Comparison of ENCODE assay signal across 15 mouse cellular contexts in the genomic region with DNA sequence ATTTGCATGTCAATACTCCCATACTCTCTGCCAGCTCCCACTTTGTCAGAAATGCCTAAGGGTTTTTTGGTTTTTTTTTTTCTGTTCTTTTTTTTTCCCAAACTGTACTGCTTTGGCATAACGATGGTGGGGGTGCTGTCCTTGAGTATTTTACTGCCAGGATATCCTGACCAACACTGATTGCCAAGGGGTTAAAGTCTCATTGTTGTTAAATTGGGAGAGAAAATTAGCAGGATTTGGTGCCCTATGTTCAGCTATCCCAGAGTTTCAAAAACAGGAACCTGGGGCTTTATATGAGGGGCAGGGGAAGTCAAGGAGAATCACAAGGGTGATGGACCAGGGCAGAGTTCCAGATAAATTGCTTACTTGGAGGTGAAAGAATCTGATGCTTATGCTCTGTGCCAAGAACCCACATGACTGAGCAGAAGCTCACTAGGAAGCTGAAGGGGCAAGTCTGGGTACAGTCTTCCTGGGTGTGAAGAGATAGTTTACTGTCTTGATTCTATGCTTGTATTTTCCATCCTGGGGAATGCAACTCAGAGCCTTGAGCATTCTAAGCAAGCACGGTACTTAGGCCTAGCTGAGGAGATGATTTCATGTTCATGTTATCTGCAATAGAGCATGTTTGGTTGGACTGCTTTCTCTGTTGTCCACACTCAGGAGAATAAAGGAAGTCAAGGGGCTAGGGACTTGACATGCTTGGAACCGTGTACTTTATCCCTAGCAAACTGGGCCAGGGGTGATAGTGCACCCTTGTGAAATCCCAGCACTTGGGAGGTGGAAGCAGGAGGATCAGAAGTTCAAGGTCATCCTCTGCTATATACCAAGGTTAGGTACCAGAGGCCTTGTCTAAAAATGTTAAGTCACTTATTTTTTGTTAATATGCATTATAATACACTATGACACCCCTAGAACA.
DNase-seq lines count a peak whose midpoint lies in the region; ATAC-seq and TF ChIP-seq lines count a peak whose summit lies in the region.
"Had no signal": no experiment of that assay in that cellular context is flagged by ENCODE, and none has a peak within 500 bp of the region (broad histone marks: within the 10 kb centered on the region; RNA-seq: fewer than 3 reads in every experiment).

No protein-coding gene starts in this region.

- no peak overlapping the region for H3K4me3 ChIP-seq in hindbrain, postnatal 0 days (ENCODE audit: low read length)
- H3K4me3 ChIP-seq in hindbrain, embryonic 10.5 days = no peak overlapping the region
- H3K4me3 ChIP-seq in lung, embryonic 16.5 days (ENCODE audit: low read length) = no peak overlapping the region
- H3K4me3 ChIP-seq in brown adipose tissue, adult 24 weeks (ENCODE audit: insufficient read depth, low read depth, low read length) = no peak overlapping the region
- H3K4me3 ChIP-seq in macrophage (ENCODE audit: inconsistent target) = no peak overlapping the region
- H3K4me3 ChIP-seq: hindbrain, embryonic 15.5 days; megakaryocyte, embryonic 14.5 days; neural tube, embryonic 15.5 days had no signal

- no peaks in the 10 kb centered on the region for H3K9me3 ChIP-seq in hindbrain, postnatal 0 days (ENCODE audit: low read length)
- no peaks in the 10 kb centered on the region for H3K9me3 ChIP-seq in hindbrain, embryonic 10.5 days
- H3K9me3 ChIP-seq in lung, embryonic 16.5 days (ENCODE audit: control insufficient read depth, low read length) = no peaks in the 10 kb centered on the region
- H3K9me3 ChIP-seq: hindbrain, embryonic 15.5 days; megakaryocyte, embryonic 14.5 days; neural tube, embryonic 15.5 days had no signal

- no peaks in the 10 kb centered on the region for H3K27me3 ChIP-seq in hindbrain, postnatal 0 days (ENCODE audit: insufficient read depth, low read length)
- H3K27me3 ChIP-seq in hindbrain, embryonic 10.5 days (ENCODE audit: insufficient read depth, poor library complexity, severe bottlenecking) = no peaks in the 10 kb centered on the region
- no peaks in the 10 kb centered on the region for H3K27me3 ChIP-seq in lung, embryonic 16.5 days (ENCODE audit: control insufficient read depth, insufficient read depth, low read depth, low read length)
- H3K27me3 ChIP-seq: hindbrain, embryonic 15.5 days; megakaryocyte, embryonic 14.5 days; neural tube, embryonic 15.5 days; Patski had no signal

- no peak overlapping the region for H3K9ac ChIP-seq in hindbrain, postnatal 0 days (replicated peaks; ENCODE audit: low read length)
- H3K9ac ChIP-seq in lung, embryonic 16.5 days (ENCODE audit: low read length) = no peak overlapping the region
- H3K9ac ChIP-seq: hindbrain, embryonic 15.5 days; neural tube, embryonic 15.5 days had no signal

- H3K4me2 ChIP-seq in hindbrain, postnatal 0 days (ENCODE audit: low read depth, low read length) = no peak overlapping the region
- no peak overlapping the region for H3K4me2 ChIP-seq in lung, embryonic 16.5 days (ENCODE audit: low read depth, low read length)
- H3K4me2 ChIP-seq: hindbrain, embryonic 15.5 days; liver, embryonic 11.5 days; neural tube, embryonic 15.5 days had no signal

- WGBS in hindbrain, postnatal 0 days = 65% methylated on average over 3 of the region's 3 CpGs
- WGBS in hindbrain, embryonic 10.5 days = 85% methylated on average over 3 of the region's 3 CpGs
- WGBS in lung, embryonic 16.5 days = 53% methylated on average over 3 of the region's 3 CpGs
- WGBS in macrophage (ENCODE audit: missing documents) = 62% methylated on average over 3 of the region's 3 CpGs

- H3K36me3 ChIP-seq in hindbrain, postnatal 0 days (ENCODE audit: insufficient read depth, low read length) = no peaks in the 10 kb centered on the region
- no peaks in the 10 kb centered on the region for H3K36me3 ChIP-seq in hindbrain, embryonic 10.5 days
- no peaks in the 10 kb centered on the region for H3K36me3 ChIP-seq in lung, embryonic 16.5 days (ENCODE audit: control insufficient read depth, insufficient read depth, low read length)
- H3K36me3 ChIP-seq in macrophage (ENCODE audit: inconsistent target) = 0 out of 2 replicates have a peak, but pooled peaks cover 12% of the 10 kb centered on the region
- H3K36me3 ChIP-seq: hindbrain, embryonic 15.5 days; neural tube, embryonic 15.5 days had no signal

- peak; percentile 30 for DNase-seq in hindbrain, postnatal 0 days (ENCODE audit: low spot score)
- no peak for DNase-seq in hindbrain, embryonic 10.5 days (ENCODE audit: low spot score)
- no peak for DNase-seq in lung, postnatal 4 days
- DNase-seq in urinary bladder, postnatal 14 days (ENCODE audit: low spot score) = no peak
- no peak for DNase-seq in right cerebral cortex, postnatal 10 days (ENCODE audit: low spot score in 2 of 2)
- DNase-seq: cerebellum, postnatal 14 days; thymus, adult 18-20 months had no signal

- no peak for ATAC-seq in hindbrain, postnatal 0 days
- 0 out of 2 replicates have a peak, but pooled peaks have one; percentile 23 for ATAC-seq in lung, embryonic 16.5 days (ENCODE audit: low read depth)
- ATAC-seq: Patski had no signal

- H3K79me2 ChIP-seq in macrophage (ENCODE audit: inconsistent target) = no peaks in the 10 kb centered on the region

- no peak overlapping the region for H3K27ac ChIP-seq in hindbrain, postnatal 0 days
- H3K27ac ChIP-seq in hindbrain, embryonic 10.5 days = no peak overlapping the region
- no peak overlapping the region for H3K27ac ChIP-seq in lung, embryonic 16.5 days (ENCODE audit: low read length)
- peak overlapping the region; percentile 68 for H3K27ac ChIP-seq in brown adipose tissue, adult 24 weeks (replicated peaks; ENCODE audit: low read depth, low read length)
- peak overlapping the region; percentile 87 for H3K27ac ChIP-seq in macrophage
- H3K27ac ChIP-seq: hindbrain, embryonic 15.5 days; neural tube, embryonic 15.5 days had no signal

- H3K4me1 ChIP-seq in hindbrain, postnatal 0 days (ENCODE audit: insufficient read depth, low read length) = no peaks in the 10 kb centered on the region
- H3K4me1 ChIP-seq in hindbrain, embryonic 10.5 days (replicated peaks) = no peaks in the 10 kb centered on the region
- H3K4me1 ChIP-seq in lung, embryonic 16.5 days (replicated peaks; ENCODE audit: control insufficient read depth, insufficient read depth, low read length) = peaks cover 7% of the 10 kb centered on the region
- H3K4me1 ChIP-seq in brown adipose tissue, adult 24 weeks (ENCODE audit: control insufficient read depth, insufficient read depth, insufficient read length, low read length) = peaks cover 13% of the 10 kb centered on the region
- H3K4me1 ChIP-seq: hindbrain, embryonic 15.5 days; neural tube, embryonic 15.5 days had no signal

- no peak for TF ChIP-seq CTCF in hindbrain, postnatal 0 days (IDR thresholded peaks at IDR 0.05; ENCODE audit: low read depth)

Comparison
In these comparisons a context has a peak if more than half of its experiments do, and no peak if none do; other contexts are left out.
1. H3K27ac ChIP-seq: peak in brown adipose tissue, adult 24 weeks (single experiment) and macrophage (single experiment); none in hindbrain, postnatal 0 days (single experiment), hindbrain, embryonic 10.5 days (single experiment) and lung, embryonic 16.5 days (single experiment).